Mouse (Mus musculus): ENCODE measurements at regions not wholly inside any gene's neighbourhood (a gene's known extent, or its start where the extent isn't known, plus 50 kb on each side); places are given as distances from the start of the nearest gene placed in this dataset.
"Not testable (repeated sequence)": the region's sequence is repeated elsewhere in the genome, so short reads cannot be mapped to it uniquely, and the experiment has no call there.

GRCm38 (mm10) chr10:6492694-6493093 lies 265.6 kb upstream of the Oprm1 start:
- no peaks in the 10 kb centered on the region for H3K4me1 ChIP-seq (ENCODE audit: control insufficient read depth, insufficient read depth, low read length)
- ATAC-seq (replicated peaks; ENCODE audit: insufficient number of reproducible peaks, low FRiP score, low TSS enrichment, low read depth), result no peak
- DNase-seq (ENCODE audit: low spot score), result no peak
- H3K27me3 ChIP-seq (ENCODE audit: control insufficient read depth, insufficient read depth, low read length), result no peaks in the 10 kb centered on the region
- H3K36me3 ChIP-seq (replicated peaks; ENCODE audit: control insufficient read depth, insufficient read depth, low read depth, low read length), result no peaks in the 10 kb centered on the region
- H3K4me2 ChIP-seq (ENCODE audit: low read depth, low read length), result no peak overlapping the region
- no peak overlapping the region for H3K9ac ChIP-seq (replicated peaks; ENCODE audit: low read length)
- H3K27ac ChIP-seq (replicated peaks; ENCODE audit: low read depth, low read length), result no peak overlapping the region
- H3K9me3 ChIP-seq (replicated peaks; ENCODE audit: control insufficient read depth, low read length), result no peaks in the 10 kb centered on the region
- WGBS, result 83% methylated on average over 4 of the region's 4 CpGs
- no peak overlapping the region for H3K4me3 ChIP-seq (ENCODE audit: low read depth, low read length)

DNA sequence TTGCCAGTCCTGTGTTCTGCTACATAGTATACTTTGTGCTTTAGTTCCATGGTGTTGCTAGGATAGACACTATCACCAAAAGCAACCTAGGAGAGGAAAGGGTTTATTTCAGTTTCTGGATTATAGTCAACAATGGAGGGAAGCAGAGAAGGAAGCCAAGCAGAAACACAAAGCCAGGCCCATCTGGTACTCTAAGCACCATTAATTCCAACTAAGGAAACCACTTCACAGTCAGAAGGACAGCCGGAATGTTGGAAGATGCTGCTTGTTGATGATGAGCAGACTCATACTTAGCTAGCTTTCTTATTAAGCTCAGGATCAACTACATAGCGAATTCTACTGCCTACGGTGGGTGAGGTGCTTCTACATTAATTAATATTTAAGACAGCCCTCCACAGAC lies 263.2 kb upstream of the Oprm1 start:
- H3K9ac ChIP-seq (replicated peaks; ENCODE audit: low read length), result no peak overlapping the region
- H3K27me3 ChIP-seq (ENCODE audit: control insufficient read depth, insufficient read depth, low read length), result no peaks in the 10 kb centered on the region
- no peak for ATAC-seq (replicated peaks; ENCODE audit: insufficient number of reproducible peaks, low FRiP score, low TSS enrichment, low read depth)
- no peaks in the 10 kb centered on the region for H3K36me3 ChIP-seq (replicated peaks; ENCODE audit: control insufficient read depth, insufficient read depth, low read depth, low read length)
- no peaks in the 10 kb centered on the region for H3K4me1 ChIP-seq (ENCODE audit: control insufficient read depth, insufficient read depth, low read length)
- no peak for DNase-seq (ENCODE audit: low spot score)
- no peak overlapping the region for H3K4me2 ChIP-seq (ENCODE audit: low read depth, low read length)
- H3K27ac ChIP-seq (replicated peaks; ENCODE audit: low read depth, low read length), result no peak overlapping the region
- WGBS, result 80% methylated on average over 3 of the region's 3 CpGs
- H3K9me3 ChIP-seq (replicated peaks; ENCODE audit: control insufficient read depth, low read length), result no peaks in the 10 kb centered on the region
- no peak overlapping the region for H3K4me3 ChIP-seq (ENCODE audit: low read depth, low read length)

- no peak overlapping the region for H3K4me3 ChIP-seq (ENCODE audit: low read depth, low read length)
- H3K4me1 ChIP-seq (ENCODE audit: control insufficient read depth, insufficient read depth, low read length), result no peaks in the 10 kb centered on the region
- H3K27me3 ChIP-seq (ENCODE audit: control insufficient read depth, insufficient read depth, low read length), result no peaks in the 10 kb centered on the region
- H3K9me3 ChIP-seq (replicated peaks; ENCODE audit: control insufficient read depth, low read length), result no peaks in the 10 kb centered on the region
- WGBS, result 91% methylated on average over 4 of the region's 4 CpGs
- H3K36me3 ChIP-seq (replicated peaks; ENCODE audit: control insufficient read depth, insufficient read depth, low read depth, low read length), result no peaks in the 10 kb centered on the region
- ATAC-seq (replicated peaks; ENCODE audit: insufficient number of reproducible peaks, low FRiP score, low TSS enrichment, low read depth) (no peak), DNase-seq (ENCODE audit: low spot score) (no peak)
- no peak overlapping the region for H3K4me2 ChIP-seq (ENCODE audit: low read depth, low read length)
- no peak overlapping the region for H3K27ac ChIP-seq (replicated peaks; ENCODE audit: low read depth, low read length)
- no peak overlapping the region for H3K9ac ChIP-seq (replicated peaks; ENCODE audit: low read length)
These were observed 244.0 kb upstream of the Oprm1 start for GRCm38 (mm10) chr10:6514269-6514668.

GRCm38 (mm10) chr10:6562516-6562915 lies 195.8 kb upstream of the Oprm1 start:
- H3K27me3 ChIP-seq (ENCODE audit: control insufficient read depth, insufficient read depth, low read length), result no peaks in the 10 kb centered on the region
- WGBS, result 85% methylated on average over 1 of the region's 1 CpGs

GRCm38 (mm10) chr10:6578616-6579015 lies 179.7 kb upstream of the Oprm1 start:
- Histone ChIP-seq H3K27ac (replicated peaks; ENCODE audit: low read depth, low read length) (no peak overlapping the region), H3K4me1 (ENCODE audit: control insufficient read depth, insufficient read depth, low read length) (no peaks in the 10 kb centered on the region), H3K9me3 (replicated peaks; ENCODE audit: control insufficient read depth, low read length) (no peaks in the 10 kb centered on the region), H3K9ac (replicated peaks; ENCODE audit: low read length) (no peak overlapping the region), H3K36me3 (replicated peaks; ENCODE audit: control insufficient read depth, insufficient read depth, low read depth, low read length) (no peaks in the 10 kb centered on the region), H3K27me3 (ENCODE audit: control insufficient read depth, insufficient read depth, low read length) (no peaks in the 10 kb centered on the region), H3K4me3 (ENCODE audit: low read depth, low read length) (no peak overlapping the region), H3K4me2 (ENCODE audit: low read depth, low read length) (no peak overlapping the region)
- DNase-seq (ENCODE audit: low spot score), result no peak
- no peak for ATAC-seq (replicated peaks; ENCODE audit: insufficient number of reproducible peaks, low FRiP score, low TSS enrichment, low read depth)

More at GRCm38 (mm10) chr10:6562516-6562915, 195.8 kb upstream of the Oprm1 start:
- no peak overlapping the region for H3K27ac ChIP-seq (replicated peaks; ENCODE audit: low read depth, low read length)
- H3K4me1 ChIP-seq (ENCODE audit: control insufficient read depth, insufficient read depth, low read length), result no peaks in the 10 kb centered on the region
- DNase-seq (ENCODE audit: low spot score) (no peak), ATAC-seq (replicated peaks; ENCODE audit: insufficient number of reproducible peaks, low FRiP score, low TSS enrichment, low read depth) (no peak)
- H3K9ac ChIP-seq (replicated peaks; ENCODE audit: low read length), result no peak overlapping the region
- H3K4me3 ChIP-seq (ENCODE audit: low read depth, low read length), result no peak overlapping the region
- no peaks in the 10 kb centered on the region for H3K9me3 ChIP-seq (replicated peaks; ENCODE audit: control insufficient read depth, low read length)
- H3K36me3 ChIP-seq (replicated peaks; ENCODE audit: control insufficient read depth, insufficient read depth, low read depth, low read length), result no peaks in the 10 kb centered on the region
- H3K4me2 ChIP-seq (ENCODE audit: low read depth, low read length), result no peak overlapping the region

GRCm38 (mm10) chr10:6585821-6586220 lies 172.5 kb upstream of the Oprm1 start:
- not testable (repeated sequence) for H3K9ac ChIP-seq (replicated peaks; ENCODE audit: low read length); H3K27ac ChIP-seq (replicated peaks; ENCODE audit: low read depth, low read length); ATAC-seq (replicated peaks; ENCODE audit: insufficient number of reproducible peaks, low FRiP score, low TSS enrichment, low read depth); H3K27me3 ChIP-seq (ENCODE audit: control insufficient read depth, insufficient read depth, low read length); H3K4me3 ChIP-seq (ENCODE audit: low read depth, low read length); DNase-seq (ENCODE audit: low spot score); H3K4me1 ChIP-seq (ENCODE audit: control insufficient read depth, insufficient read depth, low read length); H3K9me3 ChIP-seq (replicated peaks; ENCODE audit: control insufficient read depth, low read length); H3K36me3 ChIP-seq (replicated peaks; ENCODE audit: control insufficient read depth, insufficient read depth, low read depth, low read length); H3K4me2 ChIP-seq (ENCODE audit: low read depth, low read length)

DNA sequence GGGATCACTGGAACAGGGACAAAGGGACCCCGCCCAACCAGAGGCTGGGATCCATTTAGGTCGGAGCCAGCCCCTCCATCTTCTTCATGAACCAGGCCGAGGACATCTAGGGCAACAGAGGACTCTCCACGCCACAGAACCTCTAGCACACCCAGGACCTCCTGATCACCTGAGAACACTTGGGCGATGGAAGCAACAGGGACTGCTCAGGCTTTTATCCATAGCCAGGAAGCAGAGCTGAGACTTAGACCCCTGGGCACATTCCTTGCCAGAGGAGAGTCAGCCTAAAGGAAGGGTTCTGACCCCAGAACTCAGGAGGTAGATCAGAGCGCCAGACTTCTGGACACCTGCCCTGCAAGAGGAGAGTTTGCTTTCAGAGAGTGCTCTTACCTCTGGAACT lies 168.1 kb upstream of the Oprm1 start:
- no peaks in the 10 kb centered on the region for H3K27me3 ChIP-seq (ENCODE audit: control insufficient read depth, insufficient read depth, low read length)
- H3K4me2 ChIP-seq (ENCODE audit: low read depth, low read length), result no peak overlapping the region
- no peak for ATAC-seq (replicated peaks; ENCODE audit: insufficient number of reproducible peaks, low FRiP score, low TSS enrichment, low read depth)
- H3K9ac ChIP-seq (replicated peaks; ENCODE audit: low read length), result no peak overlapping the region
- H3K36me3 ChIP-seq (replicated peaks; ENCODE audit: control insufficient read depth, insufficient read depth, low read depth, low read length), result no peaks in the 10 kb centered on the region
- H3K4me3 ChIP-seq (ENCODE audit: low read depth, low read length), result no peak overlapping the region
- H3K27ac ChIP-seq (replicated peaks; ENCODE audit: low read depth, low read length), result no peak overlapping the region
- DNase-seq (ENCODE audit: low spot score), result no peak
- no peaks in the 10 kb centered on the region for H3K4me1 ChIP-seq (ENCODE audit: control insufficient read depth, insufficient read depth, low read length)
- WGBS, result 91% methylated on average over 6 of the region's 6 CpGs
- H3K9me3 ChIP-seq (replicated peaks; ENCODE audit: control insufficient read depth, low read length), result no peaks in the 10 kb centered on the region

DNA sequence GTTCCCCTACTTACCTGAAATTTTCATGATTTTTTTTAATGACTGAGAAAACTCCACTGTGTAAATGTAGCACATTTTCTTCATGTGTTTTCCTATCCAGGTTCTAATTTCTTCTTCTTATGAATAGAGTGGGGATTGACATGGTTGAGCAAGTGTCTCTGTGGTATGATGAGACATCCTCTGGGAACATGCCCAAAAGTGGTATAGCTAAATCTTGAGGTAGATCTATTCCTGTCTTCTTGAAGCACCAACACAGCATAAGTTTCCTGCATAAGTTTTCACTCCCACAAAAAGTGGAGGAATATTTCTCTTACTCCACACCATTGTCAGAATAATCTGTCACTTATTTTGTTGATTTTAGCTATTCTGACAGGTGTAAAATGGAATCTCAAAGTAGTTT lies 161.1 kb upstream of the Oprm1 start:
- Histone ChIP-seq H3K27me3 (ENCODE audit: control insufficient read depth, insufficient read depth, low read length) (no peaks in the 10 kb centered on the region), H3K4me3 (ENCODE audit: low read depth, low read length) (no peak overlapping the region), H3K9ac (replicated peaks; ENCODE audit: low read length) (no peak overlapping the region), H3K27ac (replicated peaks; ENCODE audit: low read depth, low read length) (no peak overlapping the region), H3K36me3 (replicated peaks; ENCODE audit: control insufficient read depth, insufficient read depth, low read depth, low read length) (no peaks in the 10 kb centered on the region), H3K9me3 (replicated peaks; ENCODE audit: control insufficient read depth, low read length) (no peaks in the 10 kb centered on the region), H3K4me2 (ENCODE audit: low read depth, low read length) (no peak overlapping the region), H3K4me1 (ENCODE audit: control insufficient read depth, insufficient read depth, low read length) (no peaks in the 10 kb centered on the region)
- ATAC-seq (replicated peaks; ENCODE audit: insufficient number of reproducible peaks, low FRiP score, low TSS enrichment, low read depth), result no peak
- no peak for DNase-seq (ENCODE audit: low spot score)

DNA sequence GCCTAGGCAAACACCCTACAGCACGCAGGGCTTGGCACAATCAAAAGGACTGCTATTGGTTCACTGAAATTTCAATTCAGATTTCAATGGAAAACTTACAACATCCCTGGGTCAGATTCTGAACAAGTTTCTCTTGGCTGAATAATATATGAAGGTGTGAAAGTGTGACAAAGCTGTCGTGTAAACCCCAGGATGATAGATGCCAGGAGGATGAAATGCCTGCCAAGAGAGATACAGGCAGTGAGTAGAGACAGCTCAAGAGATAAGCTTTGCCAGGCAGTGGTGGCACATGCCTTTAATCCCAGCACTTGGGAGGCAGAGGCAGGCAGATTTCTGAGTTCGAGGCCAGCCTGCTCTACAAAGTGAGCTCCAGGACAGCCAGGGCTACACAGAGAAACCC lies 159.7 kb upstream of the Oprm1 start:
- not testable (repeated sequence) for H3K36me3 ChIP-seq (replicated peaks; ENCODE audit: control insufficient read depth, insufficient read depth, low read depth, low read length); H3K4me3 ChIP-seq (ENCODE audit: low read depth, low read length); ATAC-seq (replicated peaks; ENCODE audit: insufficient number of reproducible peaks, low FRiP score, low TSS enrichment, low read depth); H3K9me3 ChIP-seq (replicated peaks; ENCODE audit: control insufficient read depth, low read length); H3K27ac ChIP-seq (replicated peaks; ENCODE audit: low read depth, low read length); DNase-seq (ENCODE audit: low spot score); H3K4me1 ChIP-seq (ENCODE audit: control insufficient read depth, insufficient read depth, low read length); H3K27me3 ChIP-seq (ENCODE audit: control insufficient read depth, insufficient read depth, low read length); H3K9ac ChIP-seq (replicated peaks; ENCODE audit: low read length); H3K4me2 ChIP-seq (ENCODE audit: low read depth, low read length)
- 82% methylated on average over 3 of the region's 3 CpGs for WGBS
